ENCODE assay signal across 7 mouse cellular contexts in genomic region chr11:117962228-117963067, GRCm38 (mm10). TPM values are rescaled to one million over a fixed set of nuclear protein-coding genes. Genes with fewer than 3 reads are reported as not detected.
DNase-seq lines count a peak whose midpoint lies in the region; ATAC-seq lines count a peak whose summit lies in the region.

No protein-coding gene starts in this region.

- peaks cover 81% of the 10 kb centered on the region for H3K4me1 ChIP-seq in embryonic facial prominence, embryonic 10.5 days
- H3K4me1 ChIP-seq in heart, embryonic 13.5 days: peaks cover 84% of the 10 kb centered on the region
- H3K4me1 ChIP-seq in kidney, embryonic 16.5 days (ENCODE audit: insufficient read depth, low read length): peaks cover 75% of the 10 kb centered on the region
- peaks cover 80% of the 10 kb centered on the region for H3K4me1 ChIP-seq in stomach, embryonic 14.5 days (ENCODE audit: control insufficient read depth, insufficient read depth, low read length)

- peak; percentile 84 for DNase-seq in R1 (ENCODE audit: low read depth, low spot score)
- no peak for DNase-seq in embryonic facial prominence, embryonic 10.5 days (ENCODE audit: low spot score)
- peak; percentile 85 for DNase-seq in lung, postnatal 14 days
- DNase-seq in layer of hippocampus, adult 18-20 months (ENCODE audit: low spot score in 2 of 2): no peak

- no peak for ATAC-seq in heart, embryonic 13.5 days (ENCODE audit: extremely low read depth, insufficient number of reproducible peaks, low FRiP score, low TSS enrichment)
- ATAC-seq in kidney, embryonic 16.5 days (ENCODE audit: low FRiP score, low TSS enrichment): peak; percentile 88
- peak; percentile 83 for ATAC-seq in stomach, embryonic 14.5 days (ENCODE audit: insufficient number of reproducible peaks, insufficient read depth, low FRiP score, low read depth)

- H3K4me3 ChIP-seq in embryonic facial prominence, embryonic 10.5 days: peak overlapping the region; percentile 76
- H3K4me3 ChIP-seq in heart, embryonic 13.5 days: peak overlapping the region; percentile 48; the same call in 1 of the 2 replicates
- peak overlapping the region; percentile 36; the same call in 1 of the 2 replicates for H3K4me3 ChIP-seq in kidney, embryonic 16.5 days (ENCODE audit: low read length)
- H3K4me3 ChIP-seq in stomach, embryonic 14.5 days (ENCODE audit: low read depth, low read length): no peak overlapping the region

- H3K36me3 ChIP-seq in embryonic facial prominence, embryonic 10.5 days (replicated peaks): peaks cover 14% of the 10 kb centered on the region
- H3K36me3 ChIP-seq in heart, embryonic 13.5 days: peaks cover 11% of the 10 kb centered on the region; the same call in 1 of the 2 replicates
- H3K36me3 ChIP-seq in kidney, embryonic 16.5 days (ENCODE audit: insufficient read depth, low read length): peaks cover 5% of the 10 kb centered on the region; the same call in 1 of the 2 replicates
- peaks cover 7% of the 10 kb centered on the region; the same call in 1 of the 2 replicates for H3K36me3 ChIP-seq in stomach, embryonic 14.5 days (ENCODE audit: control insufficient read depth, insufficient read depth, low read length)

- peaks cover 53% of the 10 kb centered on the region for H3K27me3 ChIP-seq in embryonic facial prominence, embryonic 10.5 days (replicated peaks; ENCODE audit: low read depth, poor library complexity, severe bottlenecking)
- H3K27me3 ChIP-seq in heart, embryonic 13.5 days (replicated peaks): peaks cover 20% of the 10 kb centered on the region
- peaks cover 7% of the 10 kb centered on the region; the same call in 1 of the 2 replicates for H3K27me3 ChIP-seq in kidney, embryonic 16.5 days (ENCODE audit: insufficient read depth, low read length)
- no peaks in the 10 kb centered on the region for H3K27me3 ChIP-seq in stomach, embryonic 14.5 days (ENCODE audit: control insufficient read depth, insufficient read depth, low read length)

- H3K9ac ChIP-seq in heart, embryonic 13.5 days: peak overlapping the region; percentile 67
- peak overlapping the region; percentile 49 for H3K9ac ChIP-seq in kidney, embryonic 16.5 days (replicated peaks; ENCODE audit: low read length)
- no peak overlapping the region for H3K9ac ChIP-seq in stomach, embryonic 14.5 days (replicated peaks; ENCODE audit: low read depth, low read length)

- 26% methylated on average over 10 of the region's 10 CpGs for WGBS in embryonic facial prominence, embryonic 10.5 days
- WGBS in heart, embryonic 13.5 days: 34% methylated on average over 10 of the region's 10 CpGs
- 32% methylated on average over 10 of the region's 10 CpGs for WGBS in kidney, embryonic 16.5 days
- 18% methylated on average over 10 of the region's 10 CpGs for WGBS in stomach, embryonic 14.5 days

- H3K9me3 ChIP-seq in embryonic facial prominence, embryonic 10.5 days: no peaks in the 10 kb centered on the region
- no peaks in the 10 kb centered on the region for H3K9me3 ChIP-seq in heart, embryonic 13.5 days
- H3K9me3 ChIP-seq in kidney, embryonic 16.5 days (ENCODE audit: low read length): no peaks in the 10 kb centered on the region
- no peaks in the 10 kb centered on the region for H3K9me3 ChIP-seq in stomach, embryonic 14.5 days (ENCODE audit: control insufficient read depth, low read depth, low read length)

- H3K27ac ChIP-seq in embryonic facial prominence, embryonic 10.5 days (replicated peaks): peak overlapping the region; percentile 89
- peak overlapping the region; percentile 95 for H3K27ac ChIP-seq in heart, embryonic 13.5 days (replicated peaks)
- peak overlapping the region; percentile 97 for H3K27ac ChIP-seq in kidney, embryonic 16.5 days (ENCODE audit: low read length)
- peak overlapping the region; percentile 97 for H3K27ac ChIP-seq in stomach, embryonic 14.5 days (ENCODE audit: low read length)

- peak overlapping the region; percentile 91 for H3K4me2 ChIP-seq in heart, embryonic 13.5 days
- peak overlapping the region; percentile 65 for H3K4me2 ChIP-seq in kidney, embryonic 16.5 days (replicated peaks; ENCODE audit: low read depth, low read length)
- peak overlapping the region; percentile 92; the same call in 1 of the 2 replicates for H3K4me2 ChIP-seq in stomach, embryonic 14.5 days (replicated peaks; ENCODE audit: low read depth, low read length)

RNA-seq across cellular contexts. Expression of gene Socs3, which starts 7.4 kb away (rescaled TPM):
- polyA plus RNA-seq in embryonic facial prominence, embryonic 10.5 days (2016; fragmentation: Nextera tagmentation; extraction: Ambion mirVana): 13.6 and 16.7 TPM in 2 replicates
- 4.9 and 8.5 TPM in 2 replicates for polyA plus RNA-seq in heart, embryonic 13.5 days (2015; fragmentation: Nextera tagmentation; extraction: Ambion mirVana)
- polyA plus RNA-seq in kidney, embryonic 16.5 days (2015; fragmentation: Nextera tagmentation; extraction: Ambion mirVana): 14.6 and 15.9 TPM in 2 replicates
- 9.2 and 11.5 TPM in 2 replicates for polyA plus RNA-seq in stomach, embryonic 14.5 days (2014; fragmentation: Nextera tagmentation; extraction: Ambion mirVana)
- total RNA-seq in layer of hippocampus, adult 18-20 months (2021): 1 to 10 TPM; 1.0 to 1.3 TPM

RNA-seq across cellular contexts. Expression of gene Pgs1, which starts 23.6 kb away (rescaled TPM):
- polyA plus RNA-seq in embryonic facial prominence, embryonic 10.5 days (2016; fragmentation: Nextera tagmentation; extraction: Ambion mirVana): 43.5 and 44.6 TPM in 2 replicates
- polyA plus RNA-seq in heart, embryonic 13.5 days (2015; fragmentation: Nextera tagmentation; extraction: Ambion mirVana): 25.7 and 26.6 TPM in 2 replicates
- polyA plus RNA-seq in kidney, embryonic 16.5 days (2015; fragmentation: Nextera tagmentation; extraction: Ambion mirVana): 37.5 and 41.8 TPM in 2 replicates
- polyA plus RNA-seq in stomach, embryonic 14.5 days (2014; fragmentation: Nextera tagmentation; extraction: Ambion mirVana): 30.6 and 30.8 TPM in 2 replicates
- total RNA-seq in layer of hippocampus, adult 18-20 months (2021): 10 to 100 TPM; 78.8 to 81.7 TPM

Comparison
In these comparisons a context has a peak if more than half of its experiments do, and no peak if none do; other contexts are left out.
1. DNase-seq: peak in R1 (single experiment) and lung, postnatal 14 days (single experiment); none in embryonic facial prominence, embryonic 10.5 days (single experiment) and layer of hippocampus, adult 18-20 months (0 of 2).
2. Peak in every context shown above with its lines, with median percentiles within 50 percentile points of each other: H3K27ac ChIP-seq and H3K4me2 ChIP-seq.